Mouse (Mus musculus): ENCODE measurements around the gene Hnrnpul2. TPM values are rescaled to one million over a fixed set of nuclear protein-coding genes. Genes with fewer than 3 reads are reported as not detected.

The Hnrnpul2 gene
- total and polyA plus RNA-seq, 3 experiments, result 17.8 to 81.6 (median 44.3) TPM

DNA sequence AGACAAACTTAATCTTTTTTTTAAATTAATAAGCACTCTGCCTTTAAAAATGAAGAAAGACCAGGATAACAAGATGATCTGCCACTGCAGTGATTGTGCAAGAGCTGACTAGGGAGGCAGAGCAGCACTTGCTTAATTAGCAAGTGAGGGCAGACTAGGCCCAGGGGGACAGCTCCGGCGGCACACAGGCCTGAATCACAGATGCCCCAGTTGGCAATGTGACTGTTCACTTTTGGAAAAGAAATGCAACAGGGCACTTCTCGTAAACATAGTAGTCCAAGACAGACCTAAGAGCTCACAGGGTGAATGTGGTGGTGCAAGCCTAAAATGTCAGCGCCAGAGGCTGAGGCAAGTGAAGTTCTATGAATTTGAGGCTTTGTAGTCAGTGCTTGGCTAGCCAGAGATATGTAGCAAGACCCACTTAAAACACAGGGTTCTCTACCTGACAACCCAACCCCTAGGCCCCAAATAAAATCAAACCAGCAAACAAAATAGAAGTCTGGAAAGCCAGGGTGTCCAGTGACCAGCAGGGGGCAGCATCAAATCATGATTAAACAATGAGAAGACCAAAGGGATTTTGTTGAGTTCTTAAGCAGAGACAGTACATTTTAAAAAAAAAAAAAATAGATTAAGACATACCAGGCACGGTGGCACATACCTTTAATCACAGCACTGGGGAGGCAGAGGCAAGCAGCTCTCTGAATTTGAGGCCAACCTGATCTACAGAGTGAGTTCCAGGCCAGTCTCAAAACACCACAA lies 24.7 kb downstream of the Hnrnpul2 start:
- in situ Hi-C loops (cut with MboI; ENCODE audit: low pct_ligation_motif_present, low pct_unique_long_range_greater_than_20kb, low sequenced_read_pairs), result loop anchor here (25.0 kb wide), 1 partner anchor 1018 kb away; no protein-coding TSS in a partner anchor
- no peaks in the 10 kb centered on the region for H3K9me3 ChIP-seq (replicated peaks; ENCODE audit: low read length)
- H3K36me3 ChIP-seq (replicated peaks in 1 of 2; ENCODE audit: control insufficient read depth in 1 of 2, insufficient read depth in 1 of 2, low read length in 1 of 2), result peaks cover 42 to 77% of the 10 kb centered on the region in 2 experiments
- DNase-seq (ENCODE audit: extremely low read depth), result peak; percentile 75
- no peak overlapping the region for H3K4me3 ChIP-seq (replicated peaks in 1 of 3; ENCODE audit: low read depth in 2 of 3, low read length in 2 of 3, poor library complexity in 1 of 3)
- peaks cover 6 to 18% of the 10 kb centered on the region in 2 experiments for H3K4me1 ChIP-seq (ENCODE audit: control insufficient read depth in 1 of 2, insufficient read depth in 2 of 2)
- H3K9ac ChIP-seq (ENCODE audit: insufficient read depth, low read depth), result no peak overlapping the region
- no peak overlapping the region for H3K4me2 ChIP-seq (ENCODE audit: insufficient read depth, low read depth, poor library complexity, severe bottlenecking)
- no peaks in the 10 kb centered on the region for H3K27me3 ChIP-seq (replicated peaks)
- H3K79me2 ChIP-seq (replicated peaks; ENCODE audit: control insufficient read depth, extremely low read depth, insufficient read depth, poor library complexity, severe bottlenecking), result peaks cover 15% of the 10 kb centered on the region
- peak; percentile 57 for TF ChIP-seq SMC3 (IDR thresholded peaks at IDR 0.05; ENCODE audit: low read depth, low read length)
- peak; percentile 63 for TF ChIP-seq RAD21 (IDR thresholded peaks at IDR 0.05; ENCODE audit: low read depth, low read length)
- TF ChIP-seq POLR2AphosphoS2 (IDR thresholded peaks at IDR 0.05; ENCODE audit: low read depth, low read length), result no peak
- TF ChIP-seq CTCF (conservative IDR thresholded peaks at IDR 0.05 in 1 of 2, IDR thresholded peaks at IDR 0.05 in 1 of 2; ENCODE audit: low read depth in 2 of 2, low read length in 2 of 2), result peak; percentile 65 to 79; a peak in 3 of 4 replicates
- peak; percentile 80 for TF ChIP-seq ZNF384 (IDR thresholded peaks at IDR 0.05; ENCODE audit: low read depth, low read length)
- no peak overlapping the region for H3K27ac ChIP-seq (ENCODE audit: insufficient read depth, low read depth)
- dilution Hi-C loops (cut with MboI; ENCODE audit: extremely low pct_ligation_motif_present, extremely low pct_unique_long_range_greater_than_20kb, low sequenced_read_pairs), result no loop called here

DNA sequence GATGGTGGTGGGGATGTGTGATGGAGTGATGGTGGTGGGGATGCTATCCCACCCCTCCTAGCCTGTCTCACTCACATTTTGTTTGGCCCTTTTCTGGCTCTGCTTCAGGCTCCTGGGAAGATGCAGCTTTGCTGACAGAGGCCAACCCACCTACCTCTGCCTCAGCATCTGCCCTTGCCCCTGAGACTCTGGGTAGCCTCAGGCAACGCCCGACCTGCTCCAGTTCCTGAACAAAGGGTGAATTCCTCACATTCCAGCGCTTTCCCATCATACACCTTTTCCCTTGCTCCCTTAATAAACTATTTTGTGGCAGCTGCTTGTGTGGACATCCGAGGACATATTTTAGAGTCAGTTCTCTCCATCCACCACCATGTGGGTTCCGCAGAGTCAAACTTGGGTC lies 28.5 kb downstream of the Hnrnpul2 start:
- no peak overlapping the region for H3K4me3 ChIP-seq (replicated peaks in 1 of 3; ENCODE audit: low read depth in 2 of 3, low read length in 2 of 3, poor library complexity in 1 of 3)
- H3K27ac ChIP-seq (ENCODE audit: insufficient read depth, low read depth), result no peak overlapping the region
- TF ChIP-seq BHLHE40 (IDR thresholded peaks at IDR 0.05; ENCODE audit: low read depth, low read length) (no peak), IRF4 (IDR thresholded peaks at IDR 0.05; ENCODE audit: low read depth, low read length) (no peak), CHD1 (IDR thresholded peaks at IDR 0.05; ENCODE audit: low read depth, low read length) (no peak)
- no peaks in the 10 kb centered on the region for H3K9me3 ChIP-seq (replicated peaks; ENCODE audit: low read length)
- no peak for DNase-seq (ENCODE audit: extremely low read depth)
- H3K27me3 ChIP-seq (replicated peaks), result no peaks in the 10 kb centered on the region
- in situ Hi-C loops (cut with MboI; ENCODE audit: low pct_ligation_motif_present, low pct_unique_long_range_greater_than_20kb, low sequenced_read_pairs) (loop anchor here (25.0 kb wide), 1 partner anchor 1014 kb away; no protein-coding TSS in a partner anchor), dilution Hi-C loops (cut with MboI; ENCODE audit: extremely low pct_ligation_motif_present, extremely low pct_unique_long_range_greater_than_20kb, low sequenced_read_pairs) (no loop called here)
- H3K79me2 ChIP-seq (replicated peaks; ENCODE audit: control insufficient read depth, extremely low read depth, insufficient read depth, poor library complexity, severe bottlenecking), result no peaks in the 10 kb centered on the region
- H3K36me3 ChIP-seq (replicated peaks in 1 of 2; ENCODE audit: control insufficient read depth in 1 of 2, insufficient read depth in 1 of 2, low read length in 1 of 2), result peaks cover 37 to 55% of the 10 kb centered on the region in 2 experiments
- no peak overlapping the region for H3K4me2 ChIP-seq (ENCODE audit: insufficient read depth, low read depth, poor library complexity, severe bottlenecking)
- H3K9ac ChIP-seq (ENCODE audit: insufficient read depth, low read depth), result no peak overlapping the region
- H3K4me1 ChIP-seq (ENCODE audit: control insufficient read depth in 1 of 2, insufficient read depth in 2 of 2), result no peaks in the 10 kb centered on the region

GRCm38 (mm10) chr19:8850402-8850901 lies 30.6 kb downstream of the Hnrnpul2 start, which contains the start of gene Lrrn4cl:
TSS of gene Lrrn4cl (plus strand) at chr19:8850768.
- in situ Hi-C loops (cut with MboI; ENCODE audit: low pct_ligation_motif_present, low pct_unique_long_range_greater_than_20kb, low sequenced_read_pairs) (no loop called here), dilution Hi-C loops (cut with MboI; ENCODE audit: extremely low pct_ligation_motif_present, extremely low pct_unique_long_range_greater_than_20kb, low sequenced_read_pairs) (no loop called here)
- no peaks in the 10 kb centered on the region for H3K79me2 ChIP-seq (replicated peaks; ENCODE audit: control insufficient read depth, extremely low read depth, insufficient read depth, poor library complexity, severe bottlenecking)
- no peaks in the 10 kb centered on the region for H3K27me3 ChIP-seq (replicated peaks)
- no peak within 1 kb of the TSS for H3K9ac ChIP-seq (ENCODE audit: insufficient read depth, low read depth)
- H3K9me3 ChIP-seq (replicated peaks; ENCODE audit: low read length), result no peaks in the 10 kb centered on the region
- TF ChIP-seq CHD2 (IDR thresholded peaks at IDR 0.05; ENCODE audit: low read length), result no peak
- no peak for TF ChIP-seq ETS1 (conservative IDR thresholded peaks at IDR 0.05; ENCODE audit: low read depth, low read length)
- TF ChIP-seq MAZ (IDR thresholded peaks at IDR 0.05; ENCODE audit: low read depth, low read length), result no peak
- no peak for TF ChIP-seq MEF2A (IDR thresholded peaks at IDR 0.05; ENCODE audit: borderline replicate concordance, low read depth, low read length)
- H3K4me3 ChIP-seq (replicated peaks in 1 of 3; ENCODE audit: low read depth in 2 of 3, low read length in 2 of 3, poor library complexity in 1 of 3), result no peak within 1 kb of the TSS
- no peak within 1 kb of the TSS for H3K4me2 ChIP-seq (ENCODE audit: insufficient read depth, low read depth, poor library complexity, severe bottlenecking)
- H3K36me3 ChIP-seq (replicated peaks in 1 of 2; ENCODE audit: control insufficient read depth in 1 of 2, insufficient read depth in 1 of 2, low read length in 1 of 2), result peaks cover 32 to 39% of the 10 kb centered on the region in 2 experiments
- DNase-seq (ENCODE audit: extremely low read depth), result no peak
- H3K4me1 ChIP-seq (ENCODE audit: control insufficient read depth in 1 of 2, insufficient read depth in 2 of 2), result no peaks in the 10 kb centered on the region
- no peak within 1 kb of the TSS for H3K27ac ChIP-seq (ENCODE audit: insufficient read depth, low read depth)

All from CH12.LX (cell line).